Mouse (Mus musculus): ENCODE data around the gene Prkcq. TPM values are rescaled to one million over a fixed set of nuclear protein-coding genes. Genes with fewer than 3 reads are reported as not detected.

Prkcq gene
- polyA plus RNA-seq, 1 experiment from 2014 or later, result 0.88 TPM

- 18% methylated on average over 9 of the region's 9 CpGs for WGBS
- no peak overlapping the region for H3K9ac ChIP-seq (ENCODE audit: low read length)
- peak overlapping the region in 1 of 2 experiments; percentile 52; a peak in 2 of 4 replicates for H3K4me3 ChIP-seq (ENCODE audit: control insufficient read depth in 1 of 2, insufficient read depth in 1 of 2, low read depth in 1 of 2, low read length in 2 of 2)
- H3K36me3 ChIP-seq (ENCODE audit: control insufficient read depth, insufficient read depth, low read length), result no peaks in the 10 kb centered on the region
- no peaks in the 10 kb centered on the region for H3K4me1 ChIP-seq (ENCODE audit: control insufficient read depth in 2 of 2, insufficient read depth in 2 of 2, low read length in 2 of 2)
- H3K9me3 ChIP-seq (ENCODE audit: control insufficient read depth, low read length), result no peaks in the 10 kb centered on the region
- H3K27me3 ChIP-seq (ENCODE audit: control insufficient read depth, insufficient read depth, low read length), result 0 out of 2 replicates have a peak, but pooled peaks cover 4% of the 10 kb centered on the region
- no peak overlapping the region for H3K27ac ChIP-seq (replicated peaks in 1 of 2; ENCODE audit: control insufficient read depth in 1 of 2, insufficient read depth in 1 of 2, low read depth in 2 of 2, low read length in 2 of 2)
- no peak for ATAC-seq (ENCODE audit: insufficient number of reproducible peaks, insufficient read depth, low FRiP score, low read depth)
- H3K4me2 ChIP-seq (ENCODE audit: low read length), result peak overlapping the region; percentile 88
Measured at GRCm38 (mm10) chr2:11172831-11173414, 1.0 kb downstream of the Prkcq start.

- 43% methylated on average over 4 of the region's 4 CpGs for WGBS
- H3K36me3 ChIP-seq (ENCODE audit: control insufficient read depth, insufficient read depth, low read length), result no peaks in the 10 kb centered on the region
- no peak overlapping the region for H3K4me2 ChIP-seq (ENCODE audit: low read length)
Measured at GRCm38 (mm10) chr2:11173521-11173920, 1.6 kb downstream of the Prkcq start.

GRCm38 (mm10) chr2:11174101-11174500, 2.2 kb downstream of the Prkcq start:
- WGBS, result 64% methylated on average over 4 of the region's 4 CpGs
- Histone ChIP-seq H3K4me1 (ENCODE audit: control insufficient read depth in 2 of 2, insufficient read depth in 2 of 2, low read length in 2 of 2) (no peaks in the 10 kb centered on the region), H3K4me3 (ENCODE audit: control insufficient read depth in 1 of 2, insufficient read depth in 1 of 2, low read depth in 1 of 2, low read length in 2 of 2) (no peak overlapping the region), H3K36me3 (ENCODE audit: control insufficient read depth, insufficient read depth, low read length) (no peaks in the 10 kb centered on the region), H3K27me3 (ENCODE audit: control insufficient read depth, insufficient read depth, low read length) (0 out of 2 replicates have a peak, but pooled peaks cover 4% of the 10 kb centered on the region), H3K9me3 (ENCODE audit: control insufficient read depth, low read length) (no peaks in the 10 kb centered on the region), H3K27ac (replicated peaks in 1 of 2; ENCODE audit: control insufficient read depth in 1 of 2, insufficient read depth in 1 of 2, low read depth in 2 of 2, low read length in 2 of 2) (no peak overlapping the region), H3K4me2 (ENCODE audit: low read length) (no peak overlapping the region), H3K9ac (ENCODE audit: low read length) (no peak overlapping the region)
- ATAC-seq (ENCODE audit: insufficient number of reproducible peaks, insufficient read depth, low FRiP score, low read depth), result no peak

More at GRCm38 (mm10) chr2:11173521-11173920, 1.6 kb downstream of the Prkcq start:
- no peaks in the 10 kb centered on the region for H3K9me3 ChIP-seq (ENCODE audit: control insufficient read depth, low read length)
- 0 out of 2 replicates have a peak, but pooled peaks cover 4% of the 10 kb centered on the region for H3K27me3 ChIP-seq (ENCODE audit: control insufficient read depth, insufficient read depth, low read length)
- no peak overlapping the region for H3K9ac ChIP-seq (ENCODE audit: low read length)
- ATAC-seq (ENCODE audit: insufficient number of reproducible peaks, insufficient read depth, low FRiP score, low read depth), result no peak
- H3K4me1 ChIP-seq (ENCODE audit: control insufficient read depth in 2 of 2, insufficient read depth in 2 of 2, low read length in 2 of 2), result no peaks in the 10 kb centered on the region
- H3K27ac ChIP-seq (replicated peaks in 1 of 2; ENCODE audit: control insufficient read depth in 1 of 2, insufficient read depth in 1 of 2, low read depth in 2 of 2, low read length in 2 of 2), result no peak overlapping the region
- no peak overlapping the region for H3K4me3 ChIP-seq (ENCODE audit: control insufficient read depth in 1 of 2, insufficient read depth in 1 of 2, low read depth in 1 of 2, low read length in 2 of 2)

GRCm38 (mm10) chr2:11177880-11178279, 6.0 kb downstream of the Prkcq start:
- 92% methylated on average over 12 of the region's 12 CpGs for WGBS
- Histone ChIP-seq H3K4me2 (ENCODE audit: low read length) (no peak overlapping the region), H3K36me3 (ENCODE audit: control insufficient read depth, insufficient read depth, low read length) (no peaks in the 10 kb centered on the region), H3K4me3 (ENCODE audit: control insufficient read depth in 1 of 2, insufficient read depth in 1 of 2, low read depth in 1 of 2, low read length in 2 of 2) (no peak overlapping the region), H3K9me3 (ENCODE audit: control insufficient read depth, low read length) (no peaks in the 10 kb centered on the region), H3K27me3 (ENCODE audit: control insufficient read depth, insufficient read depth, low read length) (0 out of 2 replicates have a peak, but pooled peaks cover 4% of the 10 kb centered on the region), H3K27ac (replicated peaks in 1 of 2; ENCODE audit: control insufficient read depth in 1 of 2, insufficient read depth in 1 of 2, low read depth in 2 of 2, low read length in 2 of 2) (no peak overlapping the region), H3K9ac (ENCODE audit: low read length) (no peak overlapping the region), H3K4me1 (ENCODE audit: control insufficient read depth in 2 of 2, insufficient read depth in 2 of 2, low read length in 2 of 2) (no peaks in the 10 kb centered on the region)
- ATAC-seq (ENCODE audit: insufficient number of reproducible peaks, insufficient read depth, low FRiP score, low read depth), result no peak

- 50% methylated on average over 4 of the region's 4 CpGs for WGBS
- no peak overlapping the region for H3K9ac ChIP-seq (ENCODE audit: low read length)
Measured at GRCm38 (mm10) chr2:11181510-11181909, 9.6 kb downstream of the Prkcq start.

GRCm38 (mm10) chr2:11182096-11182495, 10.2 kb downstream of the Prkcq start:
- no peak overlapping the region for H3K9ac ChIP-seq (ENCODE audit: low read length)
- H3K9me3 ChIP-seq (ENCODE audit: control insufficient read depth, low read length), result no peaks in the 10 kb centered on the region
- no peaks in the 10 kb centered on the region for H3K27me3 ChIP-seq (ENCODE audit: control insufficient read depth, insufficient read depth, low read length)
- no peaks in the 10 kb centered on the region for H3K4me1 ChIP-seq (ENCODE audit: control insufficient read depth in 2 of 2, insufficient read depth in 2 of 2, low read length in 2 of 2)
- ATAC-seq (ENCODE audit: insufficient number of reproducible peaks, insufficient read depth, low FRiP score, low read depth), result no peak
- WGBS, result 80% methylated on average over 7 of the region's 7 CpGs
- H3K4me2 ChIP-seq (ENCODE audit: low read length), result no peak overlapping the region
- no peaks in the 10 kb centered on the region for H3K36me3 ChIP-seq (ENCODE audit: control insufficient read depth, insufficient read depth, low read length)
- H3K27ac ChIP-seq (replicated peaks in 1 of 2; ENCODE audit: control insufficient read depth in 1 of 2, insufficient read depth in 1 of 2, low read depth in 2 of 2, low read length in 2 of 2), result no peak overlapping the region
- H3K4me3 ChIP-seq (ENCODE audit: control insufficient read depth in 1 of 2, insufficient read depth in 1 of 2, low read depth in 1 of 2, low read length in 2 of 2), result no peak overlapping the region

More at GRCm38 (mm10) chr2:11181510-11181909, 9.6 kb downstream of the Prkcq start:
- Histone ChIP-seq H3K4me3 (ENCODE audit: control insufficient read depth in 1 of 2, insufficient read depth in 1 of 2, low read depth in 1 of 2, low read length in 2 of 2) (no peak overlapping the region), H3K27ac (replicated peaks in 1 of 2; ENCODE audit: control insufficient read depth in 1 of 2, insufficient read depth in 1 of 2, low read depth in 2 of 2, low read length in 2 of 2) (no peak overlapping the region), H3K9me3 (ENCODE audit: control insufficient read depth, low read length) (no peaks in the 10 kb centered on the region), H3K4me2 (ENCODE audit: low read length) (no peak overlapping the region), H3K4me1 (ENCODE audit: control insufficient read depth in 2 of 2, insufficient read depth in 2 of 2, low read length in 2 of 2) (no peaks in the 10 kb centered on the region), H3K27me3 (ENCODE audit: control insufficient read depth, insufficient read depth, low read length) (no peaks in the 10 kb centered on the region), H3K36me3 (ENCODE audit: control insufficient read depth, insufficient read depth, low read length) (no peaks in the 10 kb centered on the region)
- no peak for ATAC-seq (ENCODE audit: insufficient number of reproducible peaks, insufficient read depth, low FRiP score, low read depth)

GRCm38 (mm10) chr2:11183991-11184390, 12.1 kb downstream of the Prkcq start:
- no peaks in the 10 kb centered on the region for H3K4me1 ChIP-seq (ENCODE audit: control insufficient read depth in 2 of 2, insufficient read depth in 2 of 2, low read length in 2 of 2)
- H3K36me3 ChIP-seq (ENCODE audit: control insufficient read depth, insufficient read depth, low read length), result no peaks in the 10 kb centered on the region
- no peak overlapping the region for H3K9ac ChIP-seq (ENCODE audit: low read length)
- H3K9me3 ChIP-seq (ENCODE audit: control insufficient read depth, low read length), result no peaks in the 10 kb centered on the region
- H3K4me2 ChIP-seq (ENCODE audit: low read length), result no peak overlapping the region
- WGBS, result 85% methylated on average over 5 of the region's 5 CpGs
- no peak overlapping the region for H3K4me3 ChIP-seq (ENCODE audit: control insufficient read depth in 1 of 2, insufficient read depth in 1 of 2, low read depth in 1 of 2, low read length in 2 of 2)
- no peaks in the 10 kb centered on the region for H3K27me3 ChIP-seq (ENCODE audit: control insufficient read depth, insufficient read depth, low read length)
- ATAC-seq (ENCODE audit: insufficient number of reproducible peaks, insufficient read depth, low FRiP score, low read depth), result no peak
- no peak overlapping the region for H3K27ac ChIP-seq (replicated peaks in 1 of 2; ENCODE audit: control insufficient read depth in 1 of 2, insufficient read depth in 1 of 2, low read depth in 2 of 2, low read length in 2 of 2)

GRCm38 (mm10) chr2:11186586-11186985, 14.7 kb downstream of the Prkcq start:
- Histone ChIP-seq H3K9me3 (ENCODE audit: control insufficient read depth, low read length) (no peaks in the 10 kb centered on the region), H3K36me3 (ENCODE audit: control insufficient read depth, insufficient read depth, low read length) (no peaks in the 10 kb centered on the region), H3K4me2 (ENCODE audit: low read length) (no peak overlapping the region), H3K27me3 (ENCODE audit: control insufficient read depth, insufficient read depth, low read length) (no peaks in the 10 kb centered on the region), H3K4me1 (ENCODE audit: control insufficient read depth in 2 of 2, insufficient read depth in 2 of 2, low read length in 2 of 2) (no peaks in the 10 kb centered on the region), H3K9ac (ENCODE audit: low read length) (no peak overlapping the region), H3K4me3 (ENCODE audit: control insufficient read depth in 1 of 2, insufficient read depth in 1 of 2, low read depth in 1 of 2, low read length in 2 of 2) (no peak overlapping the region), H3K27ac (replicated peaks in 1 of 2; ENCODE audit: control insufficient read depth in 1 of 2, insufficient read depth in 1 of 2, low read depth in 2 of 2, low read length in 2 of 2) (no peak overlapping the region)
- ATAC-seq (ENCODE audit: insufficient number of reproducible peaks, insufficient read depth, low FRiP score, low read depth), result no peak
- 87% methylated on average over 3 of the region's 3 CpGs for WGBS

Measured in heart, embryonic 14.5 days (tissue).